Mouse (Mus musculus) testis, postnatal 10 days (tissue): ENCODE results near the gene Itga9.
A peak's percentile ranks its signal among the peaks of the same experiment; 100 is the strongest.
"Not testable (repeated sequence)": the region's sequence is repeated elsewhere in the genome, so short reads cannot be mapped to it uniquely, and the experiment has no call there.

Experiments
- DNase-seq: peaks from one replicate; pipeline ENCODE4 v3.0.0; 2021; ENCODE audit warnings: low spot score

Itga9 gene

DNA sequence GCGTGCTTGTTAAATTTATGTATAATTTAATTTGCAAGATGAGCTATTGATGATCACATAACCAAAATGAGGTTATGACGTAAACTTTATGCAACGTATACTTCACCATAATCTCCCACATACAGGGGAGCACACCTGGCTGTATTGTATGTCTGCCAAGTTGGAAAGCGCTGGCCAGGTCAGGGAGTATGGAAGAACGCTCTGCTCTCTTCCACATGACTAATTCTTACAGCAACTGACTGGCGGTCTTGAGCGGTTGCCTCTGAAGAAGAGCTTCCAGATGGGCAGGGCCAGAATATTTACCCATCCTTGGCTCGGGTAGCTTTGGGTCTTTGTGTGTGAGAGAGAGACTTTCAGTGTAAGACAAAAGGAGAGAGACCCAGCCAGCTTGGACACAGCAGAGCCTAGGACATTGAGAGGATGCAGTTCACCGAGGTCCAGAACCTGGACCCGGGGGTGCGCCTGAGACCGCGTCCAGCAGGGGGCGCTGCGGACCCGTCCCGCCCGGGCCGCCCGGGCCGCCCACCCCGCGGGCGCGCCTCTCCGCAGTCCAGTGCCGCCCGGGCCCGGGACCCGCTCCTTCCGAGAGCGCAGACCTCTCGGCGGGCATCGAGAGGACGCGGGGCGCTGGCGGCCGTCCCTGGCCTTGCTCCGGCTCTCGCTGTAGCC lies at the start of gene Itga9:
TSS of gene Itga9 (plus strand) at position 543 of the 669 bp plus-strand sequence.
- DNase-seq: peak; percentile 95

DNA sequence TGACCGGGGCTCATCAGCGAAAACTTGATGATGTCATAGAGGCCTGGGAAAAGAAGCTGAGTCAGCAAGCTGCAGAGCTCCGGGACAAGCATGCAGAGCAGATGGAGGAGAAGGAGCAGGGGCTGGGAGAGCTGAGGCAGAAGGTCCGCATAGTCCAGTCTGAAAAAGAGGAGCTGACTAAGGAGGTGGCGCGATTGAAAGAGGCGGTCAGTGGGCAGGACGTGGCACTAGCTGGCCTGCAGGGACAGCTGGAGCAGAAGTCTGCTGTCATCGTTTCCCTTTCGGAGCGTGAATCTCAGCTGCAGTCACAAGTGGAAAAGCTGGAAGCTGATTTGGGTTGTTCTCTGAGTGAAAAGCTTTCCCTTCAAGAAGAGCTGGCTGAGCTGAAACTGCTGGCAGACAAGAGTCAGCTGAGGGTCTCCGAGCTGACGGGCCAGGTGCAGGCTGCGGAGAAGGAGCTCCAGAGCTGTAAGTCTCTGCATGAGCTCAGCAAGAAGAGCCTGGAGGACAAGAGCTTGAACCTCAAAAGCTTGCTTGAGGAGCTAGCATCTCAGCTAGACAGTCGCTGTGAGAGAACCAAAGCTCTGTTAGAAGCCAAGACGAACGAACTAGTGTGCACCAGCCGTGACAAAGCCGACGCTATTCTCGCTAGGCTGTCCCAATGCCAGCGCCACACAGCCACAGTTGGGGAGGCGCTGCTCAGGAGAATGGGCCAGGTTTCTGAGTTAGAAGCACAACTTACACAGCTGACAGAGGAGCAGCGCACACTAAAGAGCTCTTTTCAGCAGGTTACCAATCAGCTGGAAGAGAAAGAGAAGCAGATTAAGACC lies 49.3 kb upstream of the Itga9 start:
- no peak for DNase-seq

DNA sequence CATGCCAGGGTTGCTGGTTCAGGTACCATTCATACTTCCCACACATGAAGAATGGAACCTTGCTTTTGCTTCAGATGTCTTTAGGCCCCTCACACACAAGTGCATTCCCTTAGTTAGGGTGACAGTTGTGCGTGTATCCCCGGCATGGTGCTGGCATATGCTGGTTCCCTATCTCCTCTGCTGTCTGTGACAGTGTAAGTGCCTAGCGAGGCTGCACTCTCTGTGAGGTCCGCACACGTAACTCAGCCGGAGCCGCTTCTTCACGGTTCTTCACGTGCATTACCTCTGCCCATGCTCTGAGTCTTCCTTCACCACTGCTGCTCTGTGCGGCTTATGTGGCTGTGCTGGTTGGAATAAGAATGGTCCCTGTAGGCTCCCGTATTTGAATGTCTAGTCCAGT lies 43.1 kb upstream of the Itga9 start:
- DNase-seq: no peak

DNA sequence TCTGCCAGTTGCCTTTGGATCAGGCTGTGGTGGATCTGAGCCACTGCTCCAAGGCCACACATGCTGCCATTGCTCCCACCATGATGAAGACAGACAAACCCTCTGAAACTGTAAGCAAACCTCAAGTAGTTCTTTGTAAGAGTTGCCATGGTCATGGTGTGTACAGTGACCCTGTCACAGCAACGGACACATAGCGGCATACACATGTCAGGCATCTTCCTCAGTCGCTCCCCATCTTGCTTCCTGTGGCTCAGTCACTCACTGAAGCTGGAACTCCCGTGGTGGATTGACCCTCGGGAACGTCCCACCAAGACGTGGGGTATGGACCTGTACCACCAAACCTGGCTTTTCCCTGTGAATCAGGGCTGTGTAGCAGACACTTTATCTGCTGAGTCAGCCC lies 42.6 kb upstream of the Itga9 start:
- DNase-seq: no peak

- DNase-seq: no peak
Observed at GRCm38 (mm10) chr9:118564696-118565095, 41.8 kb upstream of the Itga9 start.

- DNase-seq: no peak
Observed at GRCm38 (mm10) chr9:118569328-118569727, 37.2 kb upstream of the Itga9 start.

DNA sequence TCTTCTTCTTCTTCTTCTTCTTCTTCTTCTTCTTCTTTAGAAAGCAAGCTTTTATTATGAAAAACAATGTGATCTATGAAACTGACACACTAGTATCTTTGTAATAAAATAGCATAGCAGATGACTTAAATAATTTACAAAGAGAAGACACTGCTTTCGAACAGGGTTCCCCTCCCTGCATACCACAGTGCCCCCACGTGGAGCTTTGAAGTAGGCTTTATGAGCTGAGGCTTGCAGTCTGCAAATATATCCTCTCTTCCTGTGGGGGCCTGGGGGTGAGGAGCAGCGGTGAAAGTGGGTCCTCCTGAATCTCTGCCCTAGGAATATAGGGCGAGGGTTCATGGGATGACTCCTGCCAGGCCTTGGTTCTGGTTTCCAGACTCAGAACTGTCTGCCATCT lies 35.6 kb upstream of the Itga9 start:
- no peak for DNase-seq

DNA sequence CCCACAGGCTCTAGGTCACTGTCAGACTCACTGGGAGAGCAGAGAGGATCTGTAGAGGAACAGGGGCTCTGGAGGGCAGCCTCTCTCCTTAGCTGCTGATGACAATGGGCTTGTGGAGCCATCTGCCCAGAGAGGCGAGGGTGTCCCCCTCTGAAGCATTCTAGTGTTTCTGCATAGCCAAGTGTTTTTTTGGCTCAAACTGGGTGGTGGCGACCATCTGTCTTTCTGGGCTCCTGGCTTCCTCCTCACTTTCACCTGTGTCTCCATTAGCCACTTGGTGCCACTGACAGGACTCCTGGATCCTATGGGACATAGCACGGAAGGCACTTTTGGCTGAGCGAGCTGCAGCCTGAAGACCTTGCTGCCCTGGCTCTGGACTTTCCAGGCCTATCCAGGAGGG lies 34.8 kb upstream of the Itga9 start:
- no peak for DNase-seq

- DNase-seq: no peak
Observed at GRCm38 (mm10) chr9:118574911-118575310, 31.6 kb upstream of the Itga9 start.

DNA sequence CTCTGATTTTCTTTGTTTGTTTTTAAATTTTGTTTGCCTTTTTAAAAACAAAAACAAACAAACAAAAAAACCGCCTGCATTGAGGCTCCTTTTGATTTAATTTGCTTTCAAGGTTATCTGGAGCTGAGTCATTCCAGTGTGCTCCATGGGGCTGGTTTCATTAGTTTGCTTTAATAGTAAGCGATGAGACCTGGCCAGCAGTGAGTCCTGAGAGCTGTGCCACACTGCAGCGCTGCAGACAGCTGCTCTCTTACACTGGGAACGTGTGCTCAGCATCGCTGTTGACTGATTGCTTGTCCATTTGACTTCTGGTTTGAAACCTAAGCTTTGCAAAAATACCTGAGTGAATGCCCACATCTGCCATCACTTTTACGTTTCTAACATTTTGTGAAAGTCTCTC lies 26.1 kb upstream of the Itga9 start:
- DNase-seq: no peak

GRCm38 (mm10) chr9:118582757-118583156 lies 23.7 kb upstream of the Itga9 start:
- no peak for DNase-seq

DNA sequence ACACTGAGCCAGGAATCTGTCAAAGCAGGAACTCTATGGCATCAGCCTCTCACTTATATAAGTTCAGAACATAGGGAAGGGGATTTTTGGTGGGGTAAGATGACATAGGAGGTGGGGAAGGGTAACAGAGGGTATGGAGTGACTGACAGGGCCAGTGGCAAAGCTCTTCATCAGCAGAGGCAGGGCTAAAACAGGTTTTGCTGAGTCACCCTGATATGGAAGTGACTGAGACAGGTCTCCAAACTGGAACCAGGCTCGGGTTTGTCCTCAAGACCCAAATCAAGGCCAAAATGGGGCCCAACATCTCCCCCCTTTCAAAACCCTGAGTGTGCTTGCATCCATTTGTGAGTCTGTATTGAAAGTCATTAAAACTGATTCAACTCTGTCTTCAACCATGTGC lies 21.7 kb upstream of the Itga9 start:
- DNase-seq: no peak

- DNase-seq: no peak
Observed at GRCm38 (mm10) chr9:118585998-118586397, 20.5 kb upstream of the Itga9 start.

- no peak for DNase-seq
Observed at GRCm38 (mm10) chr9:118587115-118587514, 19.4 kb upstream of the Itga9 start.

DNA sequence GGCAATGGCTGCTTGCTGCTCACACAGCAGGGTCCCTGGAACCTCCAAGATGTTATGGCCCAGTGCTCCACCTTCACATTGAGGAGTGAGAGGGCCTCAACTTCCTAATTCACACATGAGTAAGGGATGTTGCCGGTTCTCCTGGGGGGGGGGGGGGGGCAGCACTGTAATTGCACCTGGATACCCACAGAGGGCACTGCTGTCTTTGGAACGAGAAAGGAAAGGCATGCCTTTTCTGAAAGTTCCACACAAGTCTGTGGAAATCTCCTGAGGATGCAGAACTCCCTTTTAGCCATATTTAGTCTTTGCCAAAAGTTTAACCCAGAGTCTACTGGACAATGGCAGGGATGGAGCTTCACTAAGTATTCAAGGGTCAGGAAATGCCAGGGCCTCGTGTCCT lies 17.2 kb upstream of the Itga9 start:
- no peak for DNase-seq

DNA sequence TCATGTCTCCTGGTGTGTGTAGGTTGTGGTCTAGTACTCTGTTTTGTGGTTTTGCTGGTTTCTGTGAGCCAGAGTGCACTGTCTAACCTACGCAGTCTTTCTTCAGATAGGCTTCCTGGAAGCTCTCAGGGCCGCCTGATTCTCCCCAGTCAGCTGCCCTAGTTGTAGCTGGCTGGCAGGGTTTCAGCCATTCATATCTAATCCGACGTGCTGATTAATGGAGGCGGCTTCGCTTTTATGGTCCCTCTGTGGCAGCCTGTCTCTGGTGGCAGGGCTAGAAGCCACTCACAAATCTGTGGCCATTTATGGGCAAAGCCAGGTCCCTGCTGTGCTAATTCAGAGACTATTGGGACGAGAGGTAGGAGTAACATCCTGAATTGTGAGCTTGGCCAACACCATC lies 16.3 kb upstream of the Itga9 start:
- no peak for DNase-seq

DNA sequence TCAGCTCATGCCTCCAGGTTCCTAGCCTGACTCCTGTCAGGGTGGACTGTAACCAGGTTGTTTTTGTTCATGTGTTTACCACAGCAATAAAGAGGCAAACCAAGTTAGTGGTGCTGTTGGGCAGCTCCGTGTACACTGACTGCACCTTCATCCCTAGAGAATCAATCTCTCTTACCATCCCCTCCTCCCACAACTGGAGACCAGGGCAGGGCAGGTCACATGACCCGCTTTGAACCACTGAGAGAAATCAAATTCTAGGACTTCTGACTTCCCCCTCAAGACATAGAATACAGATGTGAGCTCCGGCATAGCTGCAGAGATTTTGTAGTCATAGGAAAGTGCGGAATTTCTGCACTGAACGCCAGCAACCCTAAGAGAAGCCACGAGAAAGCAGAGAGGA lies 14.9 kb upstream of the Itga9 start:
- DNase-seq: no peak

DNA sequence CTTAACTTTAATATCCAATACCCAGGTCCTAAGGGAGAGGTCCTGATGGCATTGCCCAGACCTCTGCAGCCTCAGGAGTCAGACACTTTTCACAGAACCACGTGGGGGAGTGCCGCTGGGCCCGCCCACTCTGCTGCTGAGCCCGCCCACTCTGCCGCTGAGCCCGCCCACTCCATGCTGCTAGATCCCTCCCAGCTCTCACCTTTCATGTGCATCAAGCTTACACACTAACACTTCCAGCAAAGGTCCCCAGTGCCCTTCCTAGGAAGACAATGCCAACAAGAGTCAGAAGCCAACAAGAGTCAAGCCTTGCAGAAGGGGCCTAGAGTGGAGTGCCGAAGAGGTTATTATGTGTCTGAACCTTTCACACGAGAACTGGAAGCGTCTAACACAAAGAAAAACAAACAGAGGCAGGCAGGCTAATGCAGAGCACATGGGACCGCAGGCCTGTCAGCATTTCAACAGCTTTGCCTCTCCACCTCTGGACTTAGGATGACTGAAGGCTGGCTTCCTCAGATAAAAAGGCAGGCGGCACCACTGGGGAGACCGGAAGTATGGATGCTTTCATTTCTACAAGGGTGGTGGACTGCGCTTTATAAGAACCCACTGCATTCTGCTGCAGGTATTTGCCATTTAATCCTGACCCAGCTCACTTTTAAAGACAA lies 13.8 kb upstream of the Itga9 start:
- DNase-seq: peak; percentile 57

DNA sequence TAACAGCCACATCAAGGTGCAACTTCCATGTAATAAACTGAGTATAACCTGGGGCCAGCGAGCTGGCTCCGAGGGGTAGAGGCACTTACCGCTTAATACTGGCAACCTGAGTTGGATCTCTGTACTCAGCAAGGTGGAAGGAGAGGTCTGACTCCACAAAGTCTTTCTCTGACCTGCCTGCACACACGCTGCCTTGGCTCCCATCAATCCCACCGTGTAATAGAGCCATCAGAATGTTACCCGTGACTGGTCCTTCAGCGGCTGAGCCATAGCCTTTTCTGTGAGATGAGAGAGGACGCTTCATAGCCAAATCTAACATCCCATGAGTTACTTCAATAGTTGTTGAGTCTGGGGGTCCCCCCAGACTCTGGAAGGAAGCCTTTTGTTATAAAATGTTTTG lies 13.0 kb upstream of the Itga9 start:
- no peak for DNase-seq

DNA sequence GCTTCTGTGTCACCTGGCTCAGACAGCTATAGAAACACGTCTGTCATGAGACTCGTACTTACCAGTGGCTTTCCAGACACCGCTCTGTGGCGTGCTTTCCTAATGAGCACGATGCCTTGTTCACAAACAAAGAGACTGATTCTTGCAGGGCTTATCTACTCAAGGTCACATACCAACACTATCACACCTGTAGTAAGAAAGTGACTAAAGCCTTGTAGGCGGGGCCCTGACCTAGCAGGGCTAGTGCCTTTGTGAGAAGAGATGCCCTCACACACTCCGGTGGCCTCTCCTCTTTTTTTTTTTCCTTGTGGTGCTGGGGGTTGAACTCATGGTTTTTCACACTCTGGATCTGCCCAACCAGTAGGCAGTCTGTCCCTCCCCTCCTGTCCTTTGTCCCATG lies 9.7 kb upstream of the Itga9 start:
- DNase-seq: no peak

DNA sequence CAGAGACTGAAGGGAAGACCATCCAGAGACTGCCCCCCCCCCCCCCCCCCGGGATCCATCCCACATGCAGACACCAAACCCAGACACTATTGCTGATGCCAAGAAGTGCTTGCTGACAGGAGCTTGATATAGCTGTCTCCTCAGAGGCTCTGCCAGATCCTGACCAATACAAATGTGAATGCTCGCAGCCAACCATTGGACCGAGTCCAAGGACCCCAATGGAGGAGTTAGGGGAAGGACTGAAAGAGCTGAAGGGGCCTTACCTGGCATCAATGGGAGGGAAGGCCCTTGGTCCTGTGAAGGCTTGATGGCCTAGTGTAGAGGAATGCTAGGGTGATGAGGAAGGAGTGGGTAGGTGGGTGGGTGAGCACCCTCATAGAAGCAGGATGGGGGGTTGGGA lies 6.1 kb upstream of the Itga9 start:
- DNase-seq: not testable (repeated sequence)

DNA sequence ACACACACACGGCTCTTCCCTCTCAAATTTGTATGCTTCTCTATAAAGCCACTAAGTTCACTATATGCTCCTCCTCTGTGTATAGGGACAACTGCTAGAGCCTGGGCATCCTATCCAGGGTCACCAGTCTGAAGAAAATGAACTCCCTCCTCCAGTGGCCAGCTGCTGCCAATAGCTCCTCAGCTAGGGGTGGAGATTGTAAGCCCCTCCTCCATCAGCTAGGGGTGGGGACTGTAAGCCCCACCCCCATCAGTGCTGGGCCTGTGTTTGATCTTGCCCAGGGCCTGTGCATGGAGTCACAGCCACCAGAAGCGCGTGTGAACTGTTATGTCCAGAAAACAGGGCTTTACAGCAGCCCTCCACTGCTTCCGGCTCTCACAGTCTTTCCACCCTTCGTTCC lies 3.9 kb upstream of the Itga9 start:
- no peak for DNase-seq

- peak; percentile 63 for DNase-seq
Observed at GRCm38 (mm10) chr9:118606817-118607371, 404 bp downstream of the Itga9 start.
